Mouse (Mus musculus): Measurements from ENCODE around the gene Tmem262.
"Not testable (repeated sequence)": the region's sequence is repeated elsewhere in the genome, so short reads cannot be mapped to it uniquely, and the experiment has no call there.

Gene Tmem262

GRCm38 (mm10) chr19:6079983-6080480, at the start of gene Tmem262:
Gene Tmem262 (plus strand): TSS chr19:6080033.
- no peak for DNase-seq

- no peak for DNase-seq
Observed at GRCm38 (mm10) chr19:6030520-6031280, 49.1 kb upstream of the Tmem262 start.

GRCm38 (mm10) chr19:6035966-6036585, 43.8 kb upstream of the Tmem262 start:
- no peak for DNase-seq

GRCm38 (mm10) chr19:6037695-6038094, 42.1 kb upstream of the Tmem262 start:
- no peak for DNase-seq

- DNase-seq: no peak
Observed at GRCm38 (mm10) chr19:6038326-6038725, 41.5 kb upstream of the Tmem262 start.

GRCm38 (mm10) chr19:6040002-6040401, 39.8 kb upstream of the Tmem262 start:
- no peak for DNase-seq

- DNase-seq: peak; percentile 26
Observed at GRCm38 (mm10) chr19:6042293-6042692, 37.5 kb upstream of the Tmem262 start.

- not testable (repeated sequence) for DNase-seq
Observed at GRCm38 (mm10) chr19:6044102-6044501, 35.7 kb upstream of the Tmem262 start.

GRCm38 (mm10) chr19:6045366-6046293, 34.2 kb upstream of the Tmem262 start:
- DNase-seq: peak; percentile 20

GRCm38 (mm10) chr19:6046294-6047153, 33.3 kb upstream of the Tmem262 start, which contains the start of gene Syvn1:
Gene Syvn1 (plus strand): TSS chr19:6046576.
- DNase-seq: peak; percentile 91

- DNase-seq: peak; percentile 68
Observed at GRCm38 (mm10) chr19:6047154-6047898, 32.5 kb upstream of the Tmem262 start.

- DNase-seq: peak; percentile 42
Observed at GRCm38 (mm10) chr19:6047899-6048166, 32.0 kb upstream of the Tmem262 start.

GRCm38 (mm10) chr19:6048681-6049410, 31.0 kb upstream of the Tmem262 start:
- peak; percentile 32 for DNase-seq

GRCm38 (mm10) chr19:6052516-6052915, 27.3 kb upstream of the Tmem262 start:
- peak; percentile 26 for DNase-seq

- DNase-seq: no peak
Observed at GRCm38 (mm10) chr19:6054296-6054695, 25.5 kb upstream of the Tmem262 start.

GRCm38 (mm10) chr19:6056696-6057095, 23.1 kb upstream of the Tmem262 start:
- peak; percentile 50 for DNase-seq

GRCm38 (mm10) chr19:6057313-6058096, 22.3 kb upstream of the Tmem262 start, which contains the start of the genes Mrpl49 and Fau:
Gene Mrpl49 (minus strand): TSS chr19:6057785.
Gene Fau (plus strand): TSS chr19:6057844.
- DNase-seq: peak; percentile 99

GRCm38 (mm10) chr19:6058513-6058912, 21.3 kb upstream of the Tmem262 start:
- DNase-seq: no peak

- peak; percentile 30 for DNase-seq
Observed at GRCm38 (mm10) chr19:6058966-6059365, 20.9 kb upstream of the Tmem262 start.
